Mouse (Mus musculus) lung, postnatal 0 days (tissue): ENCODE measurements around the gene Bhlhe23. TPM values are rescaled to one million over a fixed set of nuclear protein-coding genes. Genes with fewer than 3 reads are reported as not detected.
A peak's percentile ranks its signal among the peaks of the same experiment; 100 is the strongest.

Source experiments
- ATAC-seq: fragments of 200-750 bp; cut with Nextera tagmentation; 2 replicates; pipeline ENCODE4 v1.8.0; 2017; ENCODE audit warnings: moderate library complexity
- DNase-seq: peaks from one replicate; pipeline ENCODE4 v3.0.0-alpha.2; 2016; ENCODE audit warnings: low spot score
- H3K27ac ChIP-seq: fragments of 300-500 bp; sonication (generic); 2 replicates; pipeline ENCODE4 v1.5.1; 2014; ENCODE audit warnings: antibody characterized with exemption, mild to moderate bottlenecking, low read length, mixed read lengths
- H3K27me3 ChIP-seq: fragments of 300-500 bp; sonication (generic); replicated peaks from 2 replicates; pipeline ENCODE4 v1.6.1; 2014; ENCODE audit warnings: low read length, mixed read lengths; ENCODE audit not compliant: insufficient read depth
- H3K36me3 ChIP-seq: fragments of 300-500 bp; sonication (generic); 2 replicates; pipeline ENCODE4 v1.6.1; 2014; ENCODE audit warnings: low read length, mixed read lengths; ENCODE audit not compliant: insufficient read depth
- H3K4me1 ChIP-seq: fragments of 300-500 bp; sonication (generic); 2 replicates; pipeline ENCODE4 v1.6.1; 2014; ENCODE audit warnings: antibody characterized with exemption, low read depth, low read length, mixed read lengths; ENCODE audit not compliant: insufficient read depth
- H3K4me2 ChIP-seq: fragments of 300-500 bp; sonication (generic); replicated peaks from 2 replicates; pipeline ENCODE4 v1.6.1; 2014; ENCODE audit warnings: low read depth, mild to moderate bottlenecking, low read length, moderate library complexity, mixed read lengths
- H3K4me3 ChIP-seq: fragments of 300-500 bp; sonication (generic); 2 replicates; pipeline ENCODE4 v1.5.1; 2014; ENCODE audit warnings: low read depth, low read length
- H3K9ac ChIP-seq: fragments of 300-500 bp; sonication (generic); replicated peaks from 2 replicates; pipeline ENCODE4 v1.6.1; 2014; ENCODE audit warnings: low read depth, mild to moderate bottlenecking
- H3K9me3 ChIP-seq: fragments of 300-500 bp; sonication (generic); 2 replicates; pipeline ENCODE4 v1.6.1; 2016; ENCODE audit warnings: low read length, mixed read lengths
- CTCF ChIP-seq: IDR thresholded peaks from 2 replicates; pipeline ENCODE4 v1.5.1; 2016; ENCODE audit warnings: antibody characterized with exemption, mild to moderate bottlenecking
- EP300 ChIP-seq: IDR thresholded peaks from 2 replicates; pipeline ENCODE4 v1.6.1; 2016; ENCODE audit warnings: antibody characterized with exemption, mild to moderate bottlenecking, control low read depth
- WGBS: fragments of 180-500 bp; shearing (Covaris S2); extraction: QIAGEN DNeasy Blood & Tissue Kit; methylation state at CpG from one replicate; pipeline ENCODE4 v1.1.7; 2014; 5-methylcytosine and 5-hydroxymethylcytosine counted together
- polyA plus RNA-seq: library from polyadenylated mRNA; unstranded; fragments of >200 nt; fragmentation: Nextera tagmentation; extraction: Ambion mirVana; gene quantifications from 2 replicates; pipeline ENCODE4 v1.2.1, GENCODE M21; 2015

Bhlhe23 gene
- polyA plus RNA-seq, 1 experiment from 2014 or later, result not detected

DNA sequence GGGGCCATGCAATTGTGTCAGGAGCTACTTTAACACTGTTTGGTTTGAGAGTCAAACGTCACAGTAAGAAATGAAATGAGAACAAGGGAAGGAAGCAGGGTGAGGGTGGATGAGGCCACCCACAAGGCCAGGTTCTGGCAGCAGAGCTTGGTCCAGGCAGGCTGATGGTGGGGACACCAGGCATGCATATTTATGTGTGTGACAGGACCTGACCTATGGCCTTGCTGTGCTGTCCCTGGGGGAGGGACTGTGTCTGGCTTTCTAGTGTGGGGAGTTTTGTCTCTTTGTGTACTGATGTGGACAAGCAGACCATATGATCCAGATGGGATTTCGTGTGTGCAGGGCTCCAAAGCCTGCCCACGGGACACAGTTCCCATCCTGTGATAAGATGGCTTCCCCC, 18.9 kb upstream of the Bhlhe23 start:
- Histone ChIP-seq H3K9me3 (no peaks in the 10 kb centered on the region), H3K36me3 (no peaks in the 10 kb centered on the region), H3K4me2 (no peak overlapping the region), H3K4me3 (no peak overlapping the region), H3K27me3 (no peaks in the 10 kb centered on the region), H3K27ac (no peak overlapping the region), H3K4me1 (no peaks in the 10 kb centered on the region), H3K9ac (no peak overlapping the region)
- TF ChIP-seq EP300, result no peak
- no peak for TF ChIP-seq CTCF
- 35% methylated on average over 3 of the region's 3 CpGs for WGBS
- DNase-seq (no peak), ATAC-seq (no peak)

GRCm38 (mm10) chr2:180794422-180794821, 17.7 kb upstream of the Bhlhe23 start:
- no peak for DNase-seq
- no peak for ATAC-seq
- no peaks in the 10 kb centered on the region for H3K9me3 ChIP-seq
- H3K4me3 ChIP-seq, result no peak overlapping the region
- no peaks in the 10 kb centered on the region for H3K27me3 ChIP-seq
- H3K4me2 ChIP-seq, result no peak overlapping the region
- WGBS, result 79% methylated on average over 2 of the region's 2 CpGs
- no peaks in the 10 kb centered on the region for H3K4me1 ChIP-seq
- no peaks in the 10 kb centered on the region for H3K36me3 ChIP-seq
- TF ChIP-seq CTCF, result no peak
- no peak for TF ChIP-seq EP300
- H3K27ac ChIP-seq, result no peak overlapping the region
- H3K9ac ChIP-seq, result no peak overlapping the region

DNA sequence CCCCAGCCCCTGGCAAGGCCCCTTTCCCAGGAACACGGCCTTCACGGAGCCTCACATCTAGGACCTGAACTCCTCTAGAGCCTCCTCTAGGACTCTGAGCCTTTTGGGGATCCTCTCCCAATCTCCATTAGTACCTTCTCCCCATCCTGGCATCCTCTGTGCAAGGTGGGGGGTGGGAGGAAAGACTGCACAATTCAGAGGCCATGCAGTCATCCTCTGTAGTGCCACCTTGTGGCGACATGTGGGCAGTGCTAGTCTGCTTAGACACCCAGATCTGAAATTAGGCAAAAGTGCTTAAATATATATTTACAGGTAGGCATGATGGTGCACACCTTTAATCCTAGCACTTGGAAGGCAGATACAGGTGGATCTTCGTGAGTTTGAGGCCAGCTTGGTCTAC, 15.0 kb upstream of the Bhlhe23 start:
- Histone ChIP-seq H3K9me3 (no peaks in the 10 kb centered on the region), H3K4me3 (no peak overlapping the region), H3K27ac (no peak overlapping the region), H3K9ac (no peak overlapping the region), H3K4me1 (no peaks in the 10 kb centered on the region), H3K4me2 (no peak overlapping the region), H3K36me3 (no peaks in the 10 kb centered on the region), H3K27me3 (no peaks in the 10 kb centered on the region)
- WGBS, result 43% methylated on average over 4 of the region's 4 CpGs
- peak; percentile 11 for DNase-seq
- TF ChIP-seq EP300 (no peak), CTCF (peak; percentile 80)
- ATAC-seq, result no peak

- 15% methylated on average over 6 of the region's 7 CpGs for WGBS
- H3K4me3 ChIP-seq, result no peak overlapping the region
- H3K36me3 ChIP-seq, result no peaks in the 10 kb centered on the region
- ATAC-seq (no peak), DNase-seq (no peak)
- no peak overlapping the region for H3K27ac ChIP-seq
- H3K9me3 ChIP-seq, result no peaks in the 10 kb centered on the region
- H3K4me2 ChIP-seq, result no peak overlapping the region
- H3K9ac ChIP-seq, result no peak overlapping the region
- no peaks in the 10 kb centered on the region for H3K4me1 ChIP-seq
- no peak for TF ChIP-seq CTCF
- TF ChIP-seq EP300, result no peak
- H3K27me3 ChIP-seq, result no peaks in the 10 kb centered on the region
Observed at GRCm38 (mm10) chr2:180788843-180789242, 12.1 kb upstream of the Bhlhe23 start.

GRCm38 (mm10) chr2:180788386-180788785, 11.7 kb upstream of the Bhlhe23 start:
- H3K4me3 ChIP-seq, result no peak overlapping the region
- ATAC-seq, result no peak
- no peaks in the 10 kb centered on the region for H3K9me3 ChIP-seq
- no peak for DNase-seq
- H3K9ac ChIP-seq, result no peak overlapping the region
- no peaks in the 10 kb centered on the region for H3K4me1 ChIP-seq
- WGBS, result 12% methylated on average over 2 of the region's 2 CpGs
- H3K27ac ChIP-seq, result no peak overlapping the region
- no peaks in the 10 kb centered on the region for H3K36me3 ChIP-seq
- H3K4me2 ChIP-seq, result no peak overlapping the region
- TF ChIP-seq CTCF (no peak), EP300 (no peak)
- no peaks in the 10 kb centered on the region for H3K27me3 ChIP-seq

DNA sequence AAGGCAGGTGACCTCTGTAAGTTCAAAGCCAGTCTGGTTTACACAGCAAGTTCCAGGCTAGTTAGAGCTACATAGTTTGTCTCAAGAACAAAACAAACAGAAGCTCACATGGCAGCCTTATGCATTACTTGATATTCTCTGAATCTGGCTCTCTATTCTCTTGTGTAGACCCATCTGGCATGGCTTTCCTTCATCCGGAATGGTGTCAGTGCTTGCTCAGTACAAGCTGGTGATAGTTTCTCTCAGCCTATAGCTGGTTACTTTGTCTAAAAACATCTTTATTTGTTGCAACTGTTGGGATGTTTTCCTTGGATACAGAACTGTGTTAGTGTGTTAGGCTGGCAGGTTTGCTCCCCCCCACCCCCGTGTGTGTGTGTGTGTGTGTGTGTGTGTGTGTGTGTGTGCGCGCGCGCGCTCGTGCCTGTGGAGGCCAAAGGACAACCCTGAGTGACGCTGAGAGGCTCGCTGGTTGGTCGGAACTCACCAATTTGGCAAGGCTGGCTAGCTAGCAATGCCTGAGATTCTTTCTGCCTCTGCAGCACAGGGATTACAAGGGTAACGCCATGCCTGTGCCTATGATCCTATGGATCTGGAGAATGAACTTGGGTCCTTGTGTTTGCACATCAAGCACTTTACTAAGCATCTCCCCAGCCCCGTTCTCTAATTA, 11.0 kb upstream of the Bhlhe23 start:
- no peaks in the 10 kb centered on the region for H3K9me3 ChIP-seq
- WGBS, result 63% methylated on average over 13 of the region's 13 CpGs
- no peak overlapping the region for H3K9ac ChIP-seq
- no peaks in the 10 kb centered on the region for H3K4me1 ChIP-seq
- TF ChIP-seq CTCF (no peak), EP300 (no peak)
- H3K36me3 ChIP-seq, result no peaks in the 10 kb centered on the region
- H3K4me2 ChIP-seq, result no peak overlapping the region
- no peak overlapping the region for H3K27ac ChIP-seq
- DNase-seq, result no peak
- H3K27me3 ChIP-seq, result no peaks in the 10 kb centered on the region
- H3K4me3 ChIP-seq, result no peak overlapping the region
- no peak for ATAC-seq

DNA sequence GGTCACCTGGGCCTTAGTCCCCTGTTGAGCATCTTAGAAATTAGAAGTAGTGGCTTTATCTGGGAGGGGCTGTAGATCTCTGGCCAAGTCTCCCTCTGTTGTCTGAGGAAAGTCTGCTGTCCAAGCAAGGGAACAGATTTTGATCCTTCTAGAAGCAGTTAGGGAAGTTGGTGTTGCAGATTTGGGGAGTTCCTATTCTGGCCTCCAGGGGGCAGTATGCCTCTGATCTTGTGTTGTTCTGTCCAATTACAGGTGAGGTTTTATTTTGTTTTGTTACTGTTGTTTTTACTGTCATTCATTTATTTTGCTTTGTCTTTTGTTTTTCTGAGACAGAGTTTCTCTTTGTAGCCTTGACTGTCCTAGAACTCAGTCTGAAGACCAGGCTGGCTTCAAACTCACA, 10.0 kb upstream of the Bhlhe23 start:
- peak; percentile 16 for DNase-seq
- H3K27ac ChIP-seq, result no peak overlapping the region
- H3K4me1 ChIP-seq, result no peaks in the 10 kb centered on the region
- H3K27me3 ChIP-seq, result no peaks in the 10 kb centered on the region
- no peak overlapping the region for H3K4me2 ChIP-seq
- H3K9ac ChIP-seq, result no peak overlapping the region
- no peak overlapping the region for H3K4me3 ChIP-seq
- H3K9me3 ChIP-seq, result no peaks in the 10 kb centered on the region
- no peak for ATAC-seq
- TF ChIP-seq CTCF (peak; percentile 73), EP300 (no peak)
- H3K36me3 ChIP-seq, result no peaks in the 10 kb centered on the region
